9 mouse cellular contexts compared by ENCODE assay signal in the genomic region with DNA sequence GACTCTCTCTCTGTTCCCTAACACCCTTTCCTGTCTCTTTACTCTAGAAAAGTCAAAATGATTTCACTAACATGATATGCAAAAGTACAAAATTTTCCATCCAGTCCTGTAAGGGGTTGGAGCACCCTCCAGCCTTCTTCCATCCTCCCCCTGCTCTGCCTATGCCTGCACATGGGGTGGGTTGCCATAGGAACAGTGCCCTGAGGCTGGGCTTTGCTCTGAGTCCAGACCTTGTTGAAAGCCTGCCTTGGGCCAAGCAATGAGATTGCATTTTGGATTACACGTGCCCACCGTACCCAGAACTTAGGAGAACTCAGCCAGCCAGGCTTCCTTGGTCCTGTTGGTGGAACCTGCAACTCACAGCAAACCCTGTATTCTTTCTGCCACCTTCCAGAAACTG. TPM values are rescaled to one million over a fixed set of nuclear protein-coding genes. Genes with fewer than 3 reads are reported as not detected.
A peak's percentile ranks its signal among the peaks of the same experiment; 100 is the strongest.
DNase-seq lines count a peak whose midpoint lies in the region; ATAC-seq lines count a peak whose summit lies in the region.
"Had no signal": no experiment of that assay in that cellular context is flagged by ENCODE, and none has a peak within 500 bp of the region (broad histone marks: within the 10 kb centered on the region; RNA-seq: fewer than 3 reads in every experiment).

No protein-coding gene starts in this region.

- no peaks in the 10 kb centered on the region for H3K36me3 ChIP-seq in forebrain, embryonic 16.5 days (ENCODE audit: control insufficient read depth, insufficient read depth)

- H3K4me2 ChIP-seq in forebrain, embryonic 16.5 days (ENCODE audit: low read length): no peak overlapping the region

- intact Hi-C loops in left cerebral cortex, postnatal 4 days (cut with DNase I): no loop called here

- ATAC-seq in forebrain, embryonic 16.5 days: peak; percentile 57

- DNase-seq in left cerebral cortex, postnatal 4 days: peak; percentile 84
- DNase-seq in left cerebral cortex, adult 18-20 months (ENCODE audit: low spot score in 2 of 2): no peak
- DNase-seq in embryo, embryonic 10.5 days (ENCODE audit: low spot score): peak; percentile 53
- DNase-seq in retina, embryonic 14.5 days (ENCODE audit: low spot score): peak; percentile 57
- no peak for DNase-seq in kidney, adult 8-10 months
- DNase-seq in thymus, postnatal 25 days: no peak

- 12% methylated on average over 2 of the region's 2 CpGs for WGBS in forebrain, embryonic 16.5 days

- H3K4me3 ChIP-seq in forebrain, embryonic 16.5 days (replicated peaks; ENCODE audit: low read length): no peak overlapping the region
- H3K4me3 ChIP-seq: myocyte had no signal

- H3K27ac ChIP-seq in forebrain, embryonic 16.5 days (ENCODE audit: low read length): no peak overlapping the region
- H3K27ac ChIP-seq: liver, embryonic 14.5 days had no signal

- H3K27me3 ChIP-seq in forebrain, embryonic 16.5 days (replicated peaks; ENCODE audit: control insufficient read depth, insufficient read depth, low read length): no peaks in the 10 kb centered on the region

- H3K4me1 ChIP-seq in forebrain, embryonic 16.5 days (replicated peaks; ENCODE audit: control insufficient read depth, insufficient read depth, low read length): peaks cover 34% of the 10 kb centered on the region

- H3K9ac ChIP-seq in forebrain, embryonic 16.5 days (replicated peaks; ENCODE audit: low read depth, low read length): no peak overlapping the region; the same call in 1 of the 2 replicates
- H3K9ac ChIP-seq: liver, embryonic 14.5 days had no signal

- H3K9me3 ChIP-seq in forebrain, embryonic 16.5 days (ENCODE audit: control insufficient read depth, low read length): no peaks in the 10 kb centered on the region

RNA-seq across cellular contexts. Expression of gene Abtb1, which starts 48.5 kb away (rescaled TPM):
- total RNA-seq in left cerebral cortex, postnatal 4 days (2021): 10 to 100 TPM; 23.2 to 25.3 TPM
- 10 to 100 TPM; 38.8 to 44.3 TPM for total RNA-seq in left cerebral cortex, adult 18-20 months (2021)
- polyA plus RNA-seq in forebrain, embryonic 16.5 days (2015; fragmentation: Nextera tagmentation; extraction: Ambion mirVana): 44.7 and 47.0 TPM in 2 replicates

Comparison
In these comparisons a context has a peak if more than half of its experiments do, and no peak if none do; other contexts are left out.
1. DNase-seq: peak in left cerebral cortex, postnatal 4 days (single experiment), embryo, embryonic 10.5 days (single experiment) and retina, embryonic 14.5 days (single experiment); none in left cerebral cortex, adult 18-20 months (0 of 2), kidney, adult 8-10 months (0 of 2) and thymus, postnatal 25 days (single experiment).